Mouse (Mus musculus): ENCODE measurements around the gene Pwp2.

GRCm38 (mm10) chr10:78147908-78148441, 37.0 kb downstream of the Pwp2 start:
- TF ChIP-seq CTCF (IDR thresholded peaks at IDR 0.05; ENCODE audit: low read depth, low read length) (no peak), GATA2 (IDR thresholded peaks at IDR 0.05; ENCODE audit: borderline replicate concordance, low read depth, low read length) (no peak), GATA1 (IDR thresholded peaks at IDR 0.05; ENCODE audit: borderline replicate concordance, low read length) (no peak), TAL1 (conservative IDR thresholded peaks at IDR 0.05; ENCODE audit: low read depth, low read length) (no peak), POLR2AphosphoS5 (IDR thresholded peaks at IDR 0.05; ENCODE audit: insufficient replicate concordance, low read depth, low read length) (no peak)
